Mouse (Mus musculus): ENCODE results near the gene Erc2.

The Erc2 gene

DNA sequence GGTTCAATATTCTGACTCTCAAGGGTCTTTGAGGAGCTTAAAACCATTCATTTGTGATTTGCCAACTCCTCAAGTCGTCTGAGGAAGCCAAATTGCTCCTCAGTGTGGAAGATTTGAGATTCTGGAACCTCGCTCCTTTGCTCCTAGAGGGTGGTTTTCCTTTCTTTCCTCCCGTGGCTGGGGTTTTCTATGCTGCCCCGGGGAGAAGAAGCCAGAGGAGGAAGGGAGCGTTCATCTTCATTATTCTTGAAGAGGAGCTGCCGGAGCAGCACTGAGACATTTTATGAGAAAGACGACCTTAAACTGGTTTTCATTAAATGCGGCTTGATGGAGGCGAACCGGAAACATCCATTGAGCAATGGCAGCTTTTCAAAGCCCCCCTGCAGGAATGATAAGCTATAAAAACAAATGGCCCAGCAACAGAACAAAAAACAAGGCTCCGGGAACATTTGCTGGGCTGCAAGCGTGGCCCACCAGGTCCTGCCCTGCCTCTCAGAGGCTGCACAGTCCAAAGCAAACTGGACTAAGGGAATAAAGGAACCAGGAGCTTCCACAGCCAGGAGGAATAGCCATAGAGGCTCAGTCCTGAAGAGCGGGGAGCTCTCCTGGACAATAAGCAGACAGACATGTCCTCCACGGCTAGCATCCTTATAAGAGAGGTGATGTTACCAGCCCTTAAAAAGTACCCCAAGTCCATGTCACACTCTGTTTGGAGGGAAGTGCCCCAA, 819.2 kb downstream of the Erc2 start:
- DNase-seq (ENCODE audit: low spot score in 2 of 2), result no peak

DNA sequence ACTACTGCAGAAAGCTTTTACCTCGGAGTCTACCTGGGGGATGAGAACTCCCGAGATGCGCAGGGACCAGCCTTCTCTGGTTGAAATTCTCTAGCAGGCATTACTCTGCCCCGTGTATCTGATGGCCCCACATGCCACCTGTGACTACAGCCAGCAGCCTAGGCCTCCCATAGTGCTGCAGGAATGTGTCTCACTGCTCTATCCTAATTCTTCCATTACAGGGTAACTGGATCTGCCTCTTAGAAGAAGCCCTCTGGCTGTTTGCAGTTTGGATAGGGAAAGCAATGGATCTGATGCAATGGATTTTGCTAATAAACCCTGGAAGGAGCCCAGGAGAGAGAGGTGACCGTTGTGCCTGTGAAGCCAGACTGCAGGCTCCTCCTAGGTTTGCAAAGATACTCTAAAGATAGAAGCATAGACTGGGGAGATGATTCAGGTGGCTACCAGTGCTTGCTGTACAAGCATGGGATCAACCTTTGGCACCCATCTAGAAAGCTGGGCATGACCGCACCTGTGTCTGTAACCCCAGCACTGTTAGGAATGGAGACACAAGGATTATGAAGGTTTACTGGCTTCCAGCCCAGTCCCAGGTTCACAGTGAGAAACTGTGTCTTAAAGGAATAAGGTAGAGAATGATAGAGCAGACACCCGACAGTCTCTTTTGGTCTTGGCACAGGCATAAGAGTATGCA, 821.2 kb downstream of the Erc2 start:
- DNase-seq (ENCODE audit: low spot score in 2 of 2), result no peak

DNA sequence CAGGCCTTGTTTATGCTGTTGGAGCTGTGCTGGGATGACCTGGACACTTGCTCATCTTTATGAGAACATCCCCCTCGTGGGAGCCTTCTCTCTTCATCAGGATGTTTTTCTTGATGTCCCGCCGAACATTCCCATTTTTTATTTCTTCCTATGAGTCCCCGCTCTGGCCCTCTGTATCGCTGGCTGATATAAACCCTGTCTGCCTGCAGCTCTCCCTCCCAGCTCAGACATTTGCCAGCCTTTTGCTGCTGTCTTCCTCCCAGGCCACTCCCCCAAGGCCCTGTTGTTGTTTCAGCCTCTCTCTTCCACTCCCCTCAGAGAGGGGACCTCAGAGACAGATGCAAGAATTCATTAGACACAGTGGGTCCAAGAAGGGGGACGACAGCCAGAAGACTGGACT, 823.5 kb downstream of the Erc2 start:
- DNase-seq (ENCODE audit: low spot score in 2 of 2), result no peak

DNA sequence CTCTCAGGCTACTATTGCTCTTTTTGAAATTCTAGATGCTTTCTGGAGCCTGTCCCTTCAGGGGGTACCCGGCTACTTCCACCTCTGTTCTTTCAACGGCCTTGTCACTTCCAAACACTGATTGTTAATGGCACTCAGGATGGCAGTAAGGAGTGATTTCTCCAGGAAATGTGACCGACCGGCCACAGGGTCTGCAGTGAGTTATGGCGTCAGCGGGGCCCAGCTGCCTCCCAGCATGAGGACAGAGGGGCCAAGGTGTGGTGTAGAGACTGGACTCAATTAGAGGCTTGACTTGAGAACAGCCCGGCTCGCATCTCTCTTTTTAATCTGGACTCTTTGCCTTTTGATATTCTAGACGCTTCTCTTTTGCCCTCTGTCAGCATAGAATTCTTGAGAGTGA, 829.5 kb downstream of the Erc2 start:
- DNase-seq (ENCODE audit: low spot score in 2 of 2), result no peak

DNA sequence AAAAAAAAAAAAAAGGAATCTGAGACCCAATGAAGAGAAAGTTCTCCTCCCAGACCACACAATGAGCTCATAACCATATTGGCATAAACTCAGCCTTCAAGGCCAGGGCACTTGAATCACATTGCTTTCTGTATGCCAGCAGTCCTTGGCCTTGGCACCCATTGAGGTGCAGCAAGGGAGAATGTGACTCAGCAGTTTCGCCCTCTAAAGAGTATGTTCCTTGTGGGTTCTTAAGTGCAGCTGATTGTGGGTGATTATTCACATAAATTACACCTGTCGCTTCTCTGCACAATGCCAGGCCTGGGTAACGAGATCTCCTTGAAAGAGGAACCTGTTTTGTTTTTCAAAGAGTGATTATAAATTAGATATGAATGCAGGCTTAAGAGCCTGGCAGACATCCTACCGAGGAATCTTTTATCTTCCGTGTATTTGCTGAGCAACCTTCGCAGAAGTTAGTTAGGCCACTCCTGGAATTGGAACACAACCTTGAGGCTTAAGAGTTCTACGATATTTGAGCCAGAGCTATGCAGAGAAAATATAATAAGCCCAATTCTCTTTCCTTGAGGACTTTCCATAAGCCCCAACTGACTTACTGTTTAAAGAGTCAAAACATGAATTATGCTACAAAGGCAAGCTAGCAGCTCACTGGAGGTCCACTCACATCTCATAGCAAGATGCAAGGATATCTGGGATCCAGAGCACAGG, 834.3 kb downstream of the Erc2 start:
- no peak for DNase-seq (ENCODE audit: low spot score in 2 of 2)

DNA sequence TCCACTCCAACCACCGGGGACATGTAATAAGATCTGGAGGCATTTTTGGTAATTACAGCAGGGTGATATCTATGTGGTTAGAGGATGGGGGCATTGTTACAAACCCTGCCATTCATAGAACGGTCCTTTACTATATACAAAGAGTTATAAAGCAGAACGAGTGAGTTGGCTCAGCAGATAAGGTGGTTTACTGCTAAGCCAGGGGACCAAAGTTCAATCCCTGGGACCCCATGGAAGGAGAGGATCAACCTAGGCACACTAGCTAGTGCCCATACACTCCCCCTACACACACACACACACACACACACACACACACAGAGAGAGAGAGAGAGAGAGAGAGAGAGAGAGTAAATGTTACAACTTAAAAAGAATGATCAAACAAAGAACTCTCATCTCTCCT, 835.2 kb downstream of the Erc2 start:
- DNase-seq (ENCODE audit: low spot score in 2 of 2), result no peak

DNA sequence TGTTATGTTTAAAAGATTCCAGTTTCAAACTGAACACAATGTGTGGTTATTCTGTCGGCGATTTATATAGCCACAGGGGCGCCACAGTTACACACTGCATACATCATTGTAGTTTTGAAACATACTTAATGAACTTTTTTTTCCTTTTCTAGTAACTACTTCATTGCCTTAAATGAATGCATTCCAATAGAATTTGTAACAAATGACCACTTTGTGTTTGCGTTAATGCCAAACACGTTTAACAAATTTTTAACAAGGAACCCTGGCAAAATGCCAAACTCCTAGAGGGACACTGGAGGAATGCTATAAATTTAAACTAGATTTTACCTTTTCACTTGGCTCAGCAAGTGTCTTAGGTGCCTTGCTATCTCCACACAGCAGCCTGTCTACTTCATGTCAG, 845.7 kb downstream of the Erc2 start:
- no peak for DNase-seq (ENCODE audit: low spot score in 2 of 2)

DNA sequence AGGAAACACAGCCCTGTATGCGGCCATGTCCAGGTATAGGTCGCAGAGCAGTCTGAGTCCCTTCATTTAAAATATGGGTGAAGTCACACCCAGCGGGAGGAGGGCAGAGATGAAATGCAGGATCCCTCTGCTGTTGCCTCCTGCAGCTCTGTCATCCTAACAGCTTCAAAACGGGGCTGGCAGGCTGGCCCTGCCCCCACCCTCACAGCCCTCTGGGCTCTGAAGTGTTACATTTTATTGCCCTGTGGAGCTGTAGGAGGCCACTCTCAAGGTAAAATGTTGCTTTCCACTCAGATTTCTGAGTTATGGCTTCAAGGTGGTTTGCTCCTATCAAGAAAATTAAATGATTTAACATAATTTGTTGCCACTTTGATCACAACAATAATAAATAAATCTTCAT, 847.5 kb downstream of the Erc2 start:
- no peak for DNase-seq (ENCODE audit: low spot score in 2 of 2)

DNA sequence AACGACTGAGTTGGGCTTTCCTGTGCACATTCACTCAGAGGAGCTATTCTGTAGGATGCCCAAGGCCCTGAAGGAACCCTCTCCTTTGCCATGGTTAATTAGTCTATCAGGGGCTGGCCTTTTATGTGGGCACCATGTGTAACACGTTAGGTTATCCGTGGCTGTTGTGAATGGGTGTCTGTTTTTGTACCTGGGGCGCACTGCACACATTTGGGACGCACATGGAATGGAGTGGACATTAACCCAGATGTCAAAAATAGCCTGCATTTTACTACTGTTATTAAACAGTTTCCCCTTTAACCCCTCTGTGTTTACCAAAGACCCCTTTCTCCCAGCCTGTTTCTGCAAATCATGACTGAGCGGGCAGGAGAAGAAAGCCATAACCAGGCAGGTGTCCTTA, 848.0 kb downstream of the Erc2 start:
- no peak for DNase-seq (ENCODE audit: low spot score in 2 of 2)

DNA sequence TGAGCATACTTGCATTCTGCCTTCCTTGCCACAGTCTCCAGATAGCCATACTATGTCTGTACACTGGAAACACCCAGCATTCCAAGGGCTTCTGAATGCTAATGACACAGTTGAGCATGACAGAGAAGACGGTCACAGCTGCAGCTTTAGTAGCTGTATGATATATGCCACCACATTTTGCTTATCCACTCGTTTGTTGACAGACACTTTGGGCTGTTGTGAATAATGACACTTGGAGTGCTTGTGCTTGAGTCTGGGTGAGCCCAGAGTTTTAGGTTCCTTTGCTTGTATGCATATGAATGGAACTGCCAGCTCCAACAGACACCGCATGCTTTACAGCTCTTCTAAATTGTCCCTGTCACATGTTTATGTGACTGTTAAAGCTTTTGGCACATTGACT, 852.8 kb downstream of the Erc2 start:
- DNase-seq (ENCODE audit: low spot score in 2 of 2), result no peak

DNA sequence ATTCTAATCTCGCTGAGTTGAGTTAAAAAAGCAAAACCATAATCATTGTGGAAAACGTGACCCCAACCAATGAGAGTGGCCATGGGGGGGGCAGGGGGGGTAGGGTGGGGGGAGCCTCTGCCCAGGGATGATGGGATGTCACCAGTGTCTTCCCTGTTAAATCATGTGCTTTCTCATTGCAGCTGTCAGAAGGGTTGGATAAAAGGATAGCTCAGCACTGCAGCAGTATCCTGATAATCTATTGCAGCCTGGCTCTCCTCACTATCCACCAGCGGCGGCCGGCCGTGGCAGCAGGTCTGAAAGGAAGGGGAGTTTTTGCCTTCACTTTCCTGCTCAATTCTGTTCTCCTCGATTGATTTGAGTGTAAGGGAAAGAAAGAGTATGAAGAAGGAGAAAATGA, 853.2 kb downstream of the Erc2 start:
- no peak for DNase-seq (ENCODE audit: low spot score in 2 of 2)

DNA sequence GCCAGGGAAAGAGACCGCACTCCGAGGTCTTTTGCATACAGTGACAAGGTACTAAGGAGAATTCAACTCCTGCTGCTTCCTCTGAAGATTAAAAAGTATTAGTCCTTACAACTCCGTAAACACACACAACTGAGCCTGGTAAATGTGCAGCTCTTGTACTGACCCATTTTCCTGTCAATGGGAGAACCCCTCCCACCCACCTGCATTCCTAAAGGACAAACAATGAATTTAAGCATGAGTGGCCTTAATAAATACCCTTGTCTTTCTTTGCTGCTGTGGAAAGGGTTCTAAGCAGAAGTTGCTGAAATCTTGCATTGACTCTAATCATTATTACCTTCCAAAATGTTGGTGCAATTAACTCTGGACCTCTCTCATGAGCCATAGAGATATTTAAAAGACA, 854.5 kb downstream of the Erc2 start:
- DNase-seq (ENCODE audit: low spot score in 2 of 2), result no peak

DNA sequence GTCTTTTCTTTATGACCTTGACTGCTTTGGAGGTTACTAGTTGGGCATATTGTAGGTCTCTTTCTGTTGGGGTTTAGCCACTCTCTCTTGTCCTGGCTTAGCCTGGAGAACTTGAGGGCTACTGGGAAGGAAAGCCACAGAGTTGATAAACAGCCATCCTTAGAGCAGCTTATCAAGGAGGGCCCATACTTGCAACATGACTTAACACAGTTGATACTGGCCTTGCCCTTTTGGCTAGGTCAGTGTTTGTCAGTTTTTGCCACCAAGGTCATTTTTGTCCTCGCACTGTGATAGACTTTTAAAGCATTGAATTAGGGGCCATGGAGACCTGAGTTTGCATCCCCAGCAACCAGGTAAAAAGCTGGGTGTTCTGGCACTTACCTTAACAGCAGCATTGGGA, 858.6 kb downstream of the Erc2 start:
- no peak for DNase-seq (ENCODE audit: low spot score in 2 of 2)

DNA sequence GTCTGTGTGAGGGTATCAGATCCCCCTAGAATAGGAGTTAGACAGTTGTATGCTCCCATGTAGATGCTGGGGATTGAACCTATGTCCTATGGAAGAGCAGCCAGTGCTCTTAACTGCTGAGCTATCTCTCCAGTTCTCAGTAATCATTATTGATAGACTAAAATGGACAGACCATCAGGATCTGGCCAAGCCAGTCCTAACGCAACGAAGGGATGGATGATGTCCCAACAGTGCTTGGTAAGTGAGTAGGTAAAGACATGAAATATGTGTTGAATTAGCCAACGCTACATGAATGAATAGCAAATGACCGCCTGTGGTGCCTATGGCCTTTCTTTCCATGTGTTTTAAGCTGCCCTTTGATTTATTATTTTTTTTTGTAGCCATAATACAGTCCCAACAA, 871.6 kb downstream of the Erc2 start:
- DNase-seq (ENCODE audit: low spot score in 2 of 2), result no peak

DNA sequence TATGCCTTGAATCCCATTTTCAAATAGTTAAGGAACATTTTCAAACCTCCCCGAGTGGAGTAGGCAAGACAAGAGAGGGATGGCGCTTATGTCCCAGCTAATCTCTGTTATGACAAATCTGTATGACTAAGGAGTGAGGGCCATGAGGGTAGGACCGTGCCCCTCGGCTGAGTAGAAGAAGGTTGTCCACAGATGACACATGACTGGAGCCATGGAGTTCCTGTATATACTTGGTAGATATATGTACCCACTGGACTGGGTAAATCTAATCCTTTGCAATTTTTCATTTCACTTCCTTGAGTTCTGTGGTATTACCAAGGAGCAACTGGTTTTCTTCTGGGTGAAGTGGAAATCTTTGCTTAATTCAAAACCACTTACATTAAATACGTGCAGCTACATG, 872.0 kb downstream of the Erc2 start:
- no peak for DNase-seq (ENCODE audit: low spot score in 2 of 2)

DNA sequence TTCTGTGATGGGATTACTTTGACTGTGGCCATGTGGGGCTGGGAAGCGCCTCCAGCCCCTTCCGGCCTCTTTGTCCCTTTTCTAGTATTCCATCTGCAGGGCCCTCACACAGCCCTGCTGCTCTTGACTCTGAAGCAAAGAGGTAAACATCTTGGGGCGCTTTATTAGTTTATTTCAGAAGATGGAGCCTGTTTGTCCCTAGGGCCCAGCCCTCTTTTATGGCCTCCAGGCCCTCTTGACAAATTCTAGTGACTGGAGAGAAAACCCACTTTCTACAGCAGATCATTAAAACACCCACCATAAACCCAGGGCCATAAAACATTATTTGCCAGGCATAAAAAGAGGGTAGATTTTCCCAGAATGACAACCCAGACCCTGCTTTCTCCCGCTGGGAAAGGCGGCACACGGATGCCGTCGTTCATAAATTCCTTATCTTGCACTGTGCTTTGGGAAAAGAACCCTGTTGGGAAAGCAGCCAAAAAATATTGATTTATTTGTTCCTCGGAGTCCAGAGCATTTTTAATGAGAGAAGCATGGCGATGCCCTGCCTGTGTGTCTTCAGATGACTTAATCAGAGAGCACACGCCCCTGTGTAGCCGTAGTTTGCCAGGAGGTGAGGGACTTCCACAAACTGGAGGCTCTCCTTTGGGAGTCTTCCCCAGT, 879.1 kb downstream of the Erc2 start:
- DNase-seq (ENCODE audit: low spot score in 2 of 2), result no peak

DNA sequence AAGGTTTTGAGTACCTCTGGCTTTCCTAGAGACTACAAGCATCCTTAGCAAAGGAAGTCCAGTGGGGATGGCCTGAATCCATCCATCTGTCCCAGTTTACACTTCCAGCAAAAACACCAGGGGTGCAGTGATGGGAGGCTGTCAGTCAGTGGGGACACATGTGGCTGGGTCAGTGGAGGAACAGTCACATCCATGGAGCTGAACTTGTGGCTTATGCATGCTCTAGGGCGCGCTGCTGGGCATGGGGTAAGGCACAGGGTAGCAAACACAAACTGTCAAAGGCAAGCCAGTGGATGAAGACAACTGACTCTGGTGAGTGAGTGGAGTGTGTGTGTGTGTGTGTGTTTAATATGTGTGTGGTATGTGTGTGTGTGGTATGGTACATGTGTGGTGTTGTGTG, 881.0 kb downstream of the Erc2 start:
- DNase-seq (ENCODE audit: low spot score in 2 of 2), result no peak

DNA sequence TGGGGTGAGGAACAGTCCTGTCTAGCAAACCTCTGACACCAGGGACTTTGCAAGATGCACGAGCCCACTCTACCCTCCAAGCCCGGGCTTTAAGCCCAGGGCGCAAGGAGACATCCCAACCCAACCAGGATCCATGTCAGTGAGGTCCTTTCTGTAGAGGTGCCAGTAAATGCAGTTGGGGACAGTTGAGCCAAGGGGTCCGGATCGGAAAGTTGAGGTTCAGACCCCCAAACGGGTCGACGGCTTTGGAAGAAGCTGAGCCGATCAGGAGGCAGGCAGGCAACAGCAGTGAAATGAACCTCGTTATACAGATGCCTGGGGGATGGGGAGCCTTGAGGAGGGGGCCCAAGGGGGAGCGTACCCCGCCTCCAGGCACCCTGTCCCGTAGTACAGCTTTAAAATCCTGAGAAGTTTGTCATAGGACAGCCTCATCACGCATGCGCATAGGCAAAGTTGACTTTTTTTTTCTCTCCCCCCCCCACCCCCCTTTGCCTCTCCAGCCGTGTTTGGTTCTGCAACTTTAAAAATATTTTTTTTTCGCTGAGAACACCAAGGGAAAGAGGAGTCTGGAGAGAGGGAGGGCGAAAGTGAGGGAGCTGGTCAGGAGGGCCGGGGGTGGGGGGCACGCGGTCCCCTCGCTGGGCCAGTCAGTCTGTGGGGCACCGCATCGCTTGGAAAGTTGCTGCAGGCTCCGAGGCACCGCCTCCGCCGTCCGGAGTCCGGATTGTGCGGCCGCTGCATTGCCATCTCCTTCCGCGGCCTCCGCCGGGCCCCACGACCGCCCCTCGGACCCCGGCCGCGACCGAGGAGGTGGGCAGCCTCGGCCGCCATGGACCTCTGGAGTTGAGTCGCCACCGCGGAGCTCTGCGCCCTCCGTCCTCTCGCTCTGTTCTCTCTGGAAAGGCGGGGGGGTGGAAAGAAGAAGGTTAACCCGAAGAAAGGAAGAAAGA, 882.1 kb downstream of the Erc2 start, which contains the start of gene Wnt5a:
Gene Wnt5a (plus strand): TSS at position 650 of the 950 bp plus-strand sequence.
- no peak for DNase-seq (ENCODE audit: low spot score in 2 of 2)

DNA sequence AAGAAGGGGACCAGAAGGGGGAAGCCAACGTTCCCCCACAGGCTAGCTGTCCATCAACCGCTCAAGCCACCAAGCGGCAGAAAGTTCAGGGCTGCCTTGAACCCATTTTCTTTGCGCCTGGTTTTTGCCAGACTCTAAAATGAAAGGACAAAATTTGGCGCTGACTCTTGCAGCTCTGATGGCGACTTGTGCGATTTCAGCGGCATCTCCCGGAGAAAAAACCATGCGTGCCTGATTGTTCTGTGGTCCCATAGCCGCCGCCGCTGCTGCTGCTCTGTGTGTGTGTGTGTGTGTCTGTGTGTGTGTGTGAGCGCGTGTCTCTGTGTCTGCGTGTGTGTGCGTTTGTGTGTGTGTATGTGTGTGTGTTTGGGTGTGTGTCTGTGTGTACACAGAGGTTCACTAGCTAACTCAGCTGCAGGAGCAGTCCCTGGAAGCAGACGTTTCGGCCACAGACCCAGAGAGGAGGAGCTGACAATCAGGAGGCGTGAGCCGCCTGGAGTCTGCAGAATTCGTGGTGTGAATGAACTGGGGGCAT, 882.9 kb downstream of the Erc2 start:
- DNase-seq (ENCODE audit: low spot score in 2 of 2), result no peak

DNA sequence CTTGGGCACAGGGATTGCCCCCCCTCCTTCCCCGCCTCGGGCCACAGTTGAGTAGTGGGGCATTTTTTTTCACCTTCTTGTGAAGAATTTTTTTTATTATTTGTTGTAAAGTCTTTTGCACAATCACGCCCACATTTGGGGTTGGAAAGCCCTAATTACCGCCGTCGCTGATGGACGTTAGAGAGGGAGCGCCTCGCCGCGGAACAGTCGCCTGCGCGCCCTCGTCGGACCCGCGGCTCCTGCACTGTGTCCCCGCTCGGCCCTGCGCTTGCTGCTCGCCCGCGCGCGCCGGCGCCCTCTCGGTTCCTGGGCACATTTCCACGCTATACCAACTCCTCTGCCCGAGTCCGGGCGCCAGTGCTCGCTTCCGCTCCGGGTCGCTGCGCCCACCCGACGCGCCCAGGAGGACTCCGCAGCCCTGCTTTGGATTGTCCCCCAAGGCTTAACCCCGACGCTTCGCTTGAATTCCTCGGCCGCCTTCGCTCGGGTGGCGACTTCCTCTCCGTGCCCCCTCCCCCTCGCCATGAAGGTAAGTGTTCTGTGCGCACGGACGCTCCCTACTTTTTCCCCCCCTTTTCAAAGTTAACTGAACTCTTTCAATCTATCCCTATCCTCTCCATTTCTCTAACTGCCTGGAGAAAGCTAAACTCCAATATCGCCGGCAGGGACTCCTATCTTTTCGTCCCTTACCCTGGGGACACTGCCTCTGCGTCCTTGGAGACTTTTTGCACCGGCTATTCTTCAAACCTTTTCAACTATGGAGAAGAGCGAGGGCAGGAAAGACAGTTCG, 883.6 kb downstream of the Erc2 start:
- DNase-seq (ENCODE audit: low spot score in 2 of 2), result no peak

Measured in thymus, postnatal 10 days (tissue).